Mouse (Mus musculus) erythroblast, adult 5-6 weeks (primary cell): ENCODE data around the gene Gng7. TPM values are rescaled to one million over a fixed set of nuclear protein-coding genes. Genes with fewer than 3 reads are reported as not detected.

Source experiments
- ATAC-seq: replicated peaks from 2 replicates; pipeline ENCODE4 v1.8.0; 2016; ENCODE audit warnings: moderate number of reproducible peaks, mild to moderate bottlenecking, moderate TSS enrichment, inconsistent platforms; ENCODE audit not compliant: poor library complexity, low FRiP score, severe bottlenecking
- total RNA-seq, 2 experiments: library from RNA; stranded (forward) in 1 of 2; stranded (reverse) in 1 of 2; fragments of 150-400 nt in 1 of 2; fragments of 200-764, 138-1000 nt in 1 of 2; gene quantifications; 2 replicates each; pipeline versions ENCODE4 v1.2.3 to v1.2.4; 2015 to 2017; ENCODE audit warnings: low replicate concordance in 2 of 2

The Gng7 gene
- total RNA-seq, 2 experiments from 2014 or later = not detected

- no peak for ATAC-seq
Observed at GRCm38 (mm10) chr10:80933421-80933979, 81.2 kb downstream of the Gng7 start.

GRCm38 (mm10) chr10:80932700-80933420 lies 81.9 kb downstream of the Gng7 start:
- ATAC-seq = no peak

GRCm38 (mm10) chr10:80932206-80932605 lies 82.5 kb downstream of the Gng7 start:
- ATAC-seq = no peak

GRCm38 (mm10) chr10:80931695-80932094 lies 83.0 kb downstream of the Gng7 start:
- ATAC-seq = no peak

GRCm38 (mm10) chr10:80931153-80931671 lies 83.5 kb downstream of the Gng7 start:
- no peak for ATAC-seq

DNA sequence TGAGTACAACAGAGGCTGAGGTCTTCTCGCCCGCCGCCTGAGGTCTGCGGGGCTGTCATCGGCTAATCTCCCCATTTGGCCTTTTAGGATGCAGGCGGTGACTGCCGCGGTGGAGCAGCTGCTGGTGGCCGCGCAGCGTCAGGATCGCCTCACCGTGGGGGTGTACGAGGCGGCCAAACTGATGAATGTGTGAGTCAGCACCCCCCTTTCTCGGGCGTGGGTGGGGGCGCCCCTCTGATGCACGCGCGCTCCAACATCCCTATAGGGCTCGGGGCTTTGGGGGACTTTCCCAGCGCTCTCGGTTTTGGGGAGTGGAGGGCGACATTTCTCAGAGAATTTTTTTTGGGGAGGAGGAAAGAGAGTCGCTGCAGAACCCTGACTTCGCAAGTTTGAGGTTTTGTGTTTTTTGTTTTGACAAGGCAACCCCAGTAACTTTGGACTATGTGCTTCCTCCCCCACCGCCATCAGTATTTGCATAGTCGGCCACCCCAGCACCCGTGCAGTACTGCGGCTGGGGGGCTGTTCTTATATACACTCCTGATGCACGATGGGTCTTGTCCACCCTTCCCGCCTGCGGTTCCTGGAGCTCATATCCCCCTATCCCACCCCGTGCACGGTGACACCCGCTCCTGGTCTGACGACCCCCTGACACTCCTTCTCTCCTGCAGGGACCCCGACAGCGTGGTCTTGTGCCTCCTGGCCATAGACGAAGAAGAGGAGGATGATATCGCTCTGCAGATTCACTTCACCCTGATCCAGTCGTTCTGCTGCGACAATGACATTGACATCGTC lies 84.2 kb downstream of the Gng7 start:
- ATAC-seq = 0 out of 2 replicates have a peak, but pooled peaks have one; percentile 7

DNA sequence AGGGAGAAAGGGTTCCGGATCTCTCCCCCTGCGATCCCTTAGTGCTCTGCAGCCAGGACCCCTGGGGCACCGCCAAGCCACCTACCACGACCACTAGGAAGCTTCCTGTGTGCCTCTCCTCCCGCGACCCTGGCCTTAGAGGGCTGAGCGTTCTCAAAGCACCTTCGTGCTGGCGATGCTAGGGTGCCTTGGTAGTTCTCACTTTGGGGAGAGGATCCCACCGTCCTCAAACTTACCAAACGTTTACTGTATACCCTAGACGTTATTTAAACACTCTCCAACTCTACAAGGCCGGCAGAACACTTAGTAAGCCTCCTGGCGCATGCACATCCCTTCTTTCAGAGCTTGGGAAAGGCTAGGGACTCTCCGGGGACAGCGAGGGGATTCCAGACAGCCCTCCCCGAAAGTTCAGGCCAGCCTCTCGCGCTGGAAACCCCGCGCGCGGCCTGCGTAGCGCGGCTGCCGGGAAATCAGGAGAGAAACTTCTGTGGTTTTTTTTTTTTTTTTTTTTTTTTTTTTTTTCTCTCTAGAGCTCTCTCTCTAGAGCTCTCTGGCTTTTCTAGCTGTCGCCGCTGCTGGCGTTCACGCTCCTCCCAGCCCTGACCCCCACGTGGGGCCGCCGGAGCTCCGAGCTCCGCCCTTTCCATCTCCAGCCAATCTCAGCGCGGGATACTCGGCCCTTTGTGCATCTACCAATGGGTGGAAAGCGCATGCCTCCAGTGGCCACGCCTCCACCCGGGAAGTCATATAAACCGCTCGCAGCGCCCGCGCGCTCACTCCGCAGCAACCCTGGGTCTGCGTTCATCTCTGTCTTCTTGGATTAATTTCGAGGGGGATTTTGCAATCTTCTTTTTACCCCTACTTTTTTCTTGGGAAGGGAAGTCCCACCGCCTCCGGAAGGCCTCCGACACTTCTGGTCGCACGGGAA lies 85.2 kb downstream of the Gng7 start, which contains the start of gene Gadd45b:
Gene Gadd45b (plus strand): TSS at position 775 of the 928 bp plus-strand sequence.
- ATAC-seq = peak; percentile 95

- ATAC-seq = peak; percentile 40; the same call in 1 of the 2 replicates
Observed at GRCm38 (mm10) chr10:80928586-80929298, 86.0 kb downstream of the Gng7 start.

DNA sequence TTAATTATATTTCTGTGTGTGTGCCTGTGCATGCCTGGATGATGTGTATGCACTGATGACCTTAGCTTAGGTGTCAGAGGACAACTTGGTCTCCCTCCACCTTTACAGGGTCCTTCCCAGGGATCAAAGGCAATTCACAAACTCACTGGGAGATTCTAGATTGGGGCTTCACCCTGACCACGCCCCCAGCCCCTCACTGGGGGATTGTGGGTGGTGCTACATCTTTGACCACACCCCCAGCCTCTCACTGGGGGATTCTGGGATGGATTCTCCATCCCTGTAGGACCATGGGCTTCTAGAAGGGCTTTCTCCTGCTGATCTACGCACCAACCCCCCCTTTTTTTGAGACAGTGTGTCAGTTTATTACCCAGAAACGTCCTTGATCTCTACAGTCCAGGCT lies 89.3 kb downstream of the Gng7 start:
- ATAC-seq = no peak

DNA sequence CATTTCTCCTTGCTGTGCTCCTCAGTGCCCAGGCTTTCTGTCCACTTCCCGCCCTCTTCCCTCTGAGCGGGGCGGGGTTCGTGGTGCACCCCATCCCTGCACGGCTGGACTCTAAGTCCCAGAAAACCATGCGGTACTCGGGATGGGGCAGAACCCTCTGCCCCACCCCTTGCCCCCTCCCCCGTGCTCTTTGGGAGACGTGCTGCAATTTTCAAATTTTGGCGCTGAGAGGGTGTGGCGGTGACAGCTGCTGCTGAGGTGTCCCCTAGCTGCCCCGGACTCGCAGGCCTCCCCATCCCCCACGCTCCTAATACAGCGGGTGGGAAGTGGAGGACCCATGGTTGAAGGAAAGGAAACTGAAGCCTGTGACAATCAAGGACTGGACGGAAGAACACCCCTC lies 92.8 kb downstream of the Gng7 start:
- ATAC-seq = no peak

- ATAC-seq = no peak
Observed at GRCm38 (mm10) chr10:80917779-80918434, 96.8 kb downstream of the Gng7 start, which contains the start of gene Lmnb2. Gene Lmnb2, minus strand, starts transcription at chr10:80918245.

DNA sequence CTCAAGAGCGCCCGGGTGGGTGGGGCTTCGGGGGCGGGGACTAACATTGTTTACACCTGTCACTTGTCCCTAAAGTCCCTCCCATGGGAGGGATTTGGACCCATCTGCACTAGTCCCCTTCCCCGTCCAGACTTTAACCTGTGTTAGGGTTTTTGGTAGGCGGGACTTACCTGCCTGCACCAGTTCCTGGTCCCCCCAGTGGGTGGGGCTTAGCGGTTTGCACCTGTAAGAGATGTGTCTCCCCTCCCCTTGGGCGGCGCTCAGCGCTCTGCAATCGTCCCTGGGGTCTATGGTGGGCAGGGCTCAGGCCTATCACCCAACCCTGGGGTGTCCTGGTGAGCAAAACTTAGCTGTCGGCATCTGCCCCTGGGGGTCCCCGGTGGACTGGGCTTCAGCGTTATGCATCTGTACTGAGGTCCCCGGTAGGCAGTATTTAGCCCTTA lies 97.4 kb downstream of the Gng7 start:
- no peak for ATAC-seq

DNA sequence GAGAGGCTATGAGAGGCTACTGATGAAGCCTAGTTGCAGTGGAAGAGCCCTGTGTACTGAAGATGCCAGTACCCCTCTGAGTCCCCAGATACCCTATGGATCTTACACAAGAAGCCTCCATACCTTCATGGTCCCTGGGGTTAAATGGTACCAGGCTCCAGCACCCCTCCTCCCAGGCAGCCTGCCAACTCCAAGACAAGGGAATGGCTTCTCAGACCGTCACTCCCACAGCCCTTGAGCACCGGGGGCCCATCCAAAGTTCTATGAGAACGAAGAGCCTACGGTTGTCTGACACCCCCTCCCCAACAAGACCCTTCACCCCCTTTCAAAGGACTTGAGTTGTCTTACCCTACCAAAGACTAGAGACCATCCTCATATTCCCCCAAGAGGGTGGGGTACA lies 99.0 kb downstream of the Gng7 start:
- ATAC-seq = no peak

- no peak for ATAC-seq
Observed at GRCm38 (mm10) chr10:80915260-80915659, 99.5 kb downstream of the Gng7 start.

DNA sequence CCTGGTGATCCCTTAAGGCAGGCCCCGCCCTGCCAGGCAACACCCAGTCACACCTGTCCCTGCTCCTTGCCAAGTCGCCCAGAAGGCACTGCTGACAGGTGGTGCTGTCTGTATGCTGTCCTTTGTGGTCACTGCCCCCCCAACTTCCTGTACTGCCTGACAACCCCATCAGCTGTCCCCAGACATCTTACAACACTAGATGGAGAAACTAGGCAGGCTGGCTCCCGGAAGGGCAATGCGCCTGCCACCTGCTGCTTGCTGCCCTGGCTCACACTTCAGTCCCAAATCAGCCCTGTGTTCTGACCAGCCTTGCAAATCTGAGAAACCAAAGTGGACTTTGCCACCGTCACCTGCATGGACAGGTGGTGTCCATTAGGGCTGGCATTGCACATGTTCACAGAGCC lies 100.5 kb downstream of the Gng7 start:
- no peak for ATAC-seq

DNA sequence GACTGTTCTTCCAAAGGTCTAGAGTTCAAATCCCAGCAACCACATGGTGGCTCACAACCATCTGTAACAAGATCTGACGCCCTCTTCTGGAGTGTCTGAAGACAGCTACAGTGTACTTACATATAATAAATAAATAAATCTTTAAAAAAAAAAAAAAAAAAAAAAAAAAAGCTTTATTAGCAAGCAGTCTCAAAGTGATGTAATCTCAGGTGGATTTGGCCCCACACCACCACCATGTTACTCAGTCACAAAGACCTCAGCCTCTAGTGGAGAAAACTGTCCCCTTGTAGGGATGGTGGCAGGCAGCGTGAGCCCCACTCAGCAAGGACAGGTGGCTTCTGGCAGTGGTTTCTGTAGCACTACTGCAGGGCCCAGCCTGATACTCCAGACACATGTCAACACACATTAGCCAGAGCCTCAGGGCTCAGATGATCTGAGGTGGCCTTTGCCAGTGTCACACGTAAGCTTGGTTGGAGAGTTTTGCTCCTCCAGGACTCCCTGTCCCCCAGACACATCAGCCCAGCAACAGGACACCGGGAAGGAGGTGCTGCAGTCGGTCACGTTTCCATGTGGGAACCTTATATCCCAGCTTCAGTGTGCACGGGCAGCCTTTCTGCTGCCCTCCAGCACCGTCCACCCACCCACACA lies 101.3 kb downstream of the Gng7 start:
- ATAC-seq = no peak

DNA sequence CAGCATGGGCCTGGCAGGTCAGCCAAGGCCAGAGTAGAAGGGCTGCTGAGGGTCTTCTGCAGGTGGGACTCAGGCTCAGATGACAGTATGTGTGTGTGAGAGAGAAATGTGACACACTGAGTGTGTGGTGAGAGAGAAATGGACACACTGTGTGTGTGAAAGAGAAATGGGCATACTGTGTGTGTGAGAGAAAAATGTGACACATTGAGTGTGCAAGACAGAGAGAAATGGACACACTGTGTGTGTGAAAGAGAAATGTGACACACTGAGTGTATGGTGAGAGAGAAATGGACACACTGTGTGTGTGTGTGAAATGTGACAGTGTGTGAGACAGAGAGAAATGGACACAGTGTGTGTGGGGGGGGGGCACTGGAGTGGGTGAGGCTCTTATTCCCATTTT lies 102.9 kb downstream of the Gng7 start:
- no peak for ATAC-seq

- ATAC-seq = no peak
Observed at GRCm38 (mm10) chr10:80911354-80911753, 103.4 kb downstream of the Gng7 start.
